Mouse (Mus musculus): ENCODE measurements around the gene Napepld.

DNA sequence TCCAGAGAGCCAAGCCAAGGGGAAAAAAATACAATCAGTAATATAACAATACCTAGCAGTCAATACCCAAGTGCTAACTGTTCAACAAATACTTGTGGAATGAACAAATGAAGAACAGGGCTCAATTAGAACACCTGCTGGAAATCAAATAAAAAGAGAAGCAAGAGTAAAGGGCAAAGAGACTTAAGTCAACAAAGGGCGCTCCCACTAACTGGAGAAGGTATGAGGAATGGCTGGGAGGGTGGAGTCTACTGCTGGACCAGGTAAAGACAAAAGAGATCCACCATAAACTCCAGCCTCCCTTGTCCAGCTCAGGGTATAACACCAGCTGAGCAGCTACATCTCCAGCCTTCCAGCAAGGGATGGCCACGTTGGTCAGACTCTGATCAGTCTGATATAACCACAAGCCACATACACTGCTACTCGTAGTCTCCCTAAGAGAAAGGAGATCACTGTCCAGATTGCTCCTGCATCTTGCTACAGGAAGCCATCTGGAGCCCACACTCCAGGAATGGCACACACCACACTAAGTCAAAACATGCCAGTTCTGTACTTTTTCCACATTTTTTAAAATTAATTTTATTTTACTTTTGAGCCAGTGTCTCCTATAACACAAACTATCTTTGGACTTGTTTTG lies 6.2 kb downstream of the Napepld start:
- no peak for TF ChIP-seq CTCF (conservative IDR thresholded peaks at IDR 0.05 in 1 of 2, IDR thresholded peaks at IDR 0.05 in 1 of 2; ENCODE audit: low read depth in 2 of 2, low read length in 2 of 2)
- TF ChIP-seq POLR2A (IDR thresholded peaks at IDR 0.05; ENCODE audit: low read depth, low read length) = no peak
- TF ChIP-seq EP300 (IDR thresholded peaks at IDR 0.05; ENCODE audit: low read length) = no peak
